Comparison of ENCODE assay signal across 24 mouse cellular contexts in genomic region chr4:100119431-100119830, GRCm38 (mm10). TPM values are rescaled to one million over a fixed set of nuclear protein-coding genes. Genes with fewer than 3 reads are reported as not detected.
"Had no signal": no experiment of that assay in that cellular context is flagged by ENCODE, and none has a peak within 500 bp of the region (broad histone marks: within the 10 kb centered on the region; RNA-seq: fewer than 3 reads in every experiment).

No protein-coding gene starts in this region.

- H3K4me1 ChIP-seq: hindbrain, embryonic 12.5 days; intestine, embryonic 15.5 days; limb, embryonic 12.5 days; liver, embryonic 13.5 days; liver, embryonic 15.5 days had no signal

- H3K27ac ChIP-seq: gastrocnemius, adult 2 months; heart, adult 2 months; hindbrain, embryonic 10.5 days; hindbrain, embryonic 12.5 days; hindbrain, embryonic 14.5 days; intestine, embryonic 15.5 days; kidney, postnatal 0 days; layer of hippocampus, adult 2 months; left cerebral cortex, adult 2 months; limb, embryonic 10.5 days; limb, embryonic 12.5 days; liver, embryonic 13.5 days; liver, embryonic 15.5 days had no signal

- DNase-seq: gastrocnemius, adult 2 months; gastrocnemius, postnatal 10 days; gastrocnemius, postnatal 25 days; heart, adult 2 months; heart, postnatal 10 days; heart, postnatal 4 days; liver; liver, embryonic 13.5 days had no signal

- H3K27me3 ChIP-seq: hindbrain, embryonic 12.5 days; intestine, embryonic 15.5 days; kidney, embryonic 15.5 days; liver, embryonic 13.5 days; liver, embryonic 15.5 days had no signal

- H3K9ac ChIP-seq: hindbrain, embryonic 12.5 days; hindbrain, embryonic 14.5 days; intestine, embryonic 15.5 days; kidney, embryonic 15.5 days; limb, embryonic 12.5 days; liver, embryonic 13.5 days; liver, embryonic 15.5 days had no signal

- H3K4me3 ChIP-seq: gastrocnemius, adult 2 months; heart, adult 2 months; hindbrain, embryonic 10.5 days; hindbrain, embryonic 12.5 days; intestine, embryonic 15.5 days; kidney, embryonic 15.5 days; layer of hippocampus, adult 2 months; left cerebral cortex, adult 2 months; limb, embryonic 10.5 days; limb, embryonic 12.5 days; liver, embryonic 13.5 days; liver, embryonic 15.5 days had no signal

- H3K4me2 ChIP-seq: heart, embryonic 11.5 days; hindbrain, embryonic 12.5 days; hindbrain, embryonic 14.5 days; intestine, embryonic 15.5 days; kidney, embryonic 15.5 days; limb, embryonic 12.5 days; liver, embryonic 13.5 days; liver, embryonic 15.5 days had no signal

- H3K9me3 ChIP-seq: hindbrain, embryonic 10.5 days; hindbrain, embryonic 12.5 days; intestine, embryonic 15.5 days; kidney, embryonic 15.5 days; limb, embryonic 10.5 days; limb, embryonic 12.5 days; liver, embryonic 13.5 days; liver, embryonic 15.5 days had no signal

- ATAC-seq: hindbrain, embryonic 16.5 days; inflammation-experienced regulatory T-cells, adult 6 months; intestine, embryonic 15.5 days; intestine, postnatal 0 days had no signal

- H3K36me3 ChIP-seq: hindbrain, embryonic 12.5 days; intestine, embryonic 15.5 days; kidney, embryonic 15.5 days; liver, embryonic 13.5 days; liver, embryonic 15.5 days had no signal

RNA-seq across cellular contexts. Expression of gene Ror1, which starts 23.8 kb away (rescaled TPM):
- total RNA-seq: granulocyte monocyte progenitor cell, adult 5-6 weeks had no signal
- polyA plus RNA-seq: inflammation-experienced regulatory T-cells, adult 6 months had no signal
